21 mouse cellular contexts compared by ENCODE assay signal in the genomic region with DNA sequence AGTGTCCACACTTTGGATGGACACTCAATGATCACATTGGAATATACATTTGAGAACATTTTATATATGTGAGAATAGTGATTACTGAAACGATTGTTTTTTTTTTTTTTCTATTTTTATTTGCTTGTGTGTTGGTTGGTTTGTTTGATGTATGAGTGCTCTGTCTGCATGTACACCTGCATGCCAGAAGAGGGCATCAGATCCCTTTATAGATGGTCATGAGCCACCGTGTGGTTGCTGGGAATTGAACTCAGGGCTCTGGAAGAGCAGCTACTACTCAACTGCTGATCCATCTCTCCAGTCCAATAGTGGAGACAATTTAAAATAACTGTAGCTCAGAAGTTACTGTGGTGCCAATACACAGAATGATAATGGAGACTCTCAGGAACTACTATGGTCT.
A peak's percentile ranks its signal among the peaks of the same experiment; 100 is the strongest.
DNase-seq lines count a peak whose midpoint lies in the region; ATAC-seq and TF ChIP-seq lines count a peak whose summit lies in the region.
"Had no signal": no experiment of that assay in that cellular context is flagged by ENCODE, and none has a peak within 500 bp of the region (broad histone marks: within the 10 kb centered on the region; RNA-seq: fewer than 3 reads in every experiment).

No protein-coding gene starts in this region.

- no peak overlapping the region for H3K4me3 ChIP-seq in kidney, postnatal 0 days (replicated peaks; ENCODE audit: low read depth, low read length)
- no peak overlapping the region for H3K4me3 ChIP-seq in kidney, embryonic 14.5 days (ENCODE audit: low read length)
- H3K4me3 ChIP-seq in midbrain, postnatal 0 days (ENCODE audit: low read depth, low read length), result no peak overlapping the region
- H3K4me3 ChIP-seq in midbrain, embryonic 15.5 days, result no peak overlapping the region
- H3K4me3 ChIP-seq: erythroblast, embryonic 14.5 days; heart, embryonic 15.5 days; hindbrain, embryonic 12.5 days; liver, embryonic 15.5 days; midbrain, embryonic 10.5 days had no signal

- no peak overlapping the region for H3K4me2 ChIP-seq in kidney, postnatal 0 days (ENCODE audit: low read length)
- no peak overlapping the region for H3K4me2 ChIP-seq in kidney, embryonic 14.5 days (replicated peaks; ENCODE audit: low read depth, low read length)
- H3K4me2 ChIP-seq in midbrain, postnatal 0 days (ENCODE audit: low read depth, low read length, poor library complexity, severe bottlenecking), result no peak overlapping the region
- no peak overlapping the region for H3K4me2 ChIP-seq in midbrain, embryonic 15.5 days
- H3K4me2 ChIP-seq: heart, embryonic 15.5 days; hindbrain, embryonic 12.5 days; liver, embryonic 15.5 days had no signal

- H3K4me1 ChIP-seq in kidney, postnatal 0 days (replicated peaks; ENCODE audit: insufficient read depth, low read length), result no peaks in the 10 kb centered on the region
- no peaks in the 10 kb centered on the region for H3K4me1 ChIP-seq in kidney, embryonic 14.5 days (ENCODE audit: control insufficient read depth, insufficient read depth, low read length)
- no peaks in the 10 kb centered on the region for H3K4me1 ChIP-seq in midbrain, postnatal 0 days (ENCODE audit: insufficient read depth, low read length)
- H3K4me1 ChIP-seq in midbrain, embryonic 15.5 days, result no peaks in the 10 kb centered on the region
- H3K4me1 ChIP-seq: heart, embryonic 15.5 days; hindbrain, embryonic 12.5 days; liver, embryonic 15.5 days; midbrain, embryonic 10.5 days had no signal

- DNase-seq in kidney, postnatal 0 days (ENCODE audit: low spot score), result no peak
- DNase-seq in midbrain, postnatal 0 days (ENCODE audit: low spot score), result no peak
- DNase-seq in R1 (ENCODE audit: low read depth, low spot score), result peak; percentile 24
- no peak for DNase-seq in thymus, postnatal 0 days (ENCODE audit: low spot score)
- DNase-seq in c-Kit-positive CD71-positive TER-119-positive erythroid progenitor cells, embryonic 14.5 days (ENCODE audit: low spot score), result no peak
- DNase-seq: cerebellum, adult 18-20 months; heart, adult 18-20 months; kidney, adult 11 months; layer of hippocampus, postnatal 36 days; left cerebral cortex, postnatal 4 days; lung, postnatal 4 days; thymus, postnatal 4 days had no signal

- H3K27me3 ChIP-seq in kidney, postnatal 0 days (ENCODE audit: insufficient read depth, low read length), result no peaks in the 10 kb centered on the region
- H3K27me3 ChIP-seq in kidney, embryonic 14.5 days (ENCODE audit: control insufficient read depth, insufficient read depth, low read length), result no peaks in the 10 kb centered on the region
- H3K27me3 ChIP-seq in midbrain, postnatal 0 days (ENCODE audit: insufficient read depth, low read length), result no peaks in the 10 kb centered on the region
- H3K27me3 ChIP-seq in midbrain, embryonic 15.5 days (replicated peaks), result no peaks in the 10 kb centered on the region
- H3K27me3 ChIP-seq: heart, embryonic 15.5 days; hindbrain, embryonic 12.5 days; liver, embryonic 15.5 days had no signal

- WGBS in kidney, postnatal 0 days, result 79% methylated on average over 2 of the region's 2 CpGs
- 80% methylated on average over 2 of the region's 2 CpGs for WGBS in kidney, embryonic 14.5 days
- 80% methylated on average over 2 of the region's 2 CpGs for WGBS in midbrain, postnatal 0 days
- WGBS in midbrain, embryonic 15.5 days, result 81% methylated on average over 2 of the region's 2 CpGs

- ATAC-seq in kidney, postnatal 0 days (replicated peaks; ENCODE audit: low FRiP score, low read depth), result no peak
- ATAC-seq in kidney, embryonic 14.5 days (ENCODE audit: low FRiP score, low TSS enrichment), result no peak
- no peak for ATAC-seq in midbrain, postnatal 0 days (ENCODE audit: low FRiP score)
- ATAC-seq in midbrain, embryonic 15.5 days (replicated peaks), result no peak
- ATAC-seq: CD4-positive, CD25-positive, alpha-beta regulatory T cell, adult 4 months; forebrain, embryonic 16.5 days had no signal

- TF ChIP-seq CTCF in kidney, postnatal 0 days (IDR thresholded peaks at IDR 0.05; ENCODE audit: low read depth), result peak; percentile 37; the same call in 1 of the 2 replicates
- 0 out of 2 replicates have a peak, but pooled peaks have one; percentile 11 for TF ChIP-seq CTCF in midbrain, postnatal 0 days (IDR thresholded peaks at IDR 0.05)

- H3K9me3 ChIP-seq in kidney, postnatal 0 days (replicated peaks; ENCODE audit: low read length), result no peaks in the 10 kb centered on the region
- peaks cover 4% of the 10 kb centered on the region for H3K9me3 ChIP-seq in kidney, embryonic 14.5 days (ENCODE audit: control insufficient read depth, low read length)
- no peaks in the 10 kb centered on the region for H3K9me3 ChIP-seq in midbrain, postnatal 0 days (ENCODE audit: low read length)
- H3K9me3 ChIP-seq in midbrain, embryonic 15.5 days, result no peaks in the 10 kb centered on the region
- H3K9me3 ChIP-seq: heart, embryonic 15.5 days; hindbrain, embryonic 12.5 days; liver, embryonic 15.5 days had no signal

- H3K9ac ChIP-seq in kidney, postnatal 0 days (ENCODE audit: low read depth, low read length), result no peak overlapping the region
- no peak overlapping the region for H3K9ac ChIP-seq in kidney, embryonic 14.5 days (ENCODE audit: low read depth, low read length)
- no peak overlapping the region for H3K9ac ChIP-seq in midbrain, postnatal 0 days (replicated peaks; ENCODE audit: low read length, poor library complexity, severe bottlenecking)
- no peak overlapping the region for H3K9ac ChIP-seq in midbrain, embryonic 15.5 days
- H3K9ac ChIP-seq: heart, embryonic 15.5 days; hindbrain, embryonic 12.5 days; liver, embryonic 15.5 days had no signal

- no peak overlapping the region for H3K27ac ChIP-seq in kidney, postnatal 0 days
- H3K27ac ChIP-seq in kidney, embryonic 14.5 days (ENCODE audit: low read depth, low read length), result no peak overlapping the region
- H3K27ac ChIP-seq in midbrain, postnatal 0 days (ENCODE audit: low read depth, low read length), result no peak overlapping the region
- no peak overlapping the region for H3K27ac ChIP-seq in midbrain, embryonic 15.5 days
- H3K27ac ChIP-seq: heart, embryonic 15.5 days; hindbrain, embryonic 12.5 days; liver, embryonic 15.5 days; midbrain, embryonic 10.5 days had no signal

- no peaks in the 10 kb centered on the region for H3K36me3 ChIP-seq in kidney, postnatal 0 days (ENCODE audit: insufficient read depth, low read length)
- H3K36me3 ChIP-seq in kidney, embryonic 14.5 days (ENCODE audit: control insufficient read depth, insufficient read depth, low read length), result no peaks in the 10 kb centered on the region
- no peaks in the 10 kb centered on the region for H3K36me3 ChIP-seq in midbrain, postnatal 0 days (ENCODE audit: insufficient read depth, low read length)
- no peaks in the 10 kb centered on the region for H3K36me3 ChIP-seq in midbrain, embryonic 15.5 days (replicated peaks)
- H3K36me3 ChIP-seq: heart, embryonic 15.5 days; hindbrain, embryonic 12.5 days; liver, embryonic 15.5 days; midbrain, embryonic 10.5 days had no signal
